Mouse (Mus musculus): ENCODE data around the gene Ccdc180. TPM values are rescaled to one million over a fixed set of nuclear protein-coding genes. Genes with fewer than 3 reads are reported as not detected.

The Ccdc180 gene
- total and polyA plus RNA-seq, 3 experiments: 0.20 TPM; not detected in 2

GRCm38 (mm10) chr4:45969051-45969450, 78.9 kb downstream of the Ccdc180 start:
- H3K79me2 ChIP-seq (replicated peaks; ENCODE audit: control insufficient read depth, insufficient read depth, low read length): 0 out of 2 replicates have a peak, but pooled peaks cover 1% of the 10 kb centered on the region
- H3K9ac ChIP-seq (ENCODE audit: low read depth, low read length): no peak overlapping the region
- 51% methylated on average over 2 of the region's 2 CpGs for WGBS
- no peak overlapping the region for H3K4me3 ChIP-seq
- no peak for DNase-seq
- peak overlapping the region; percentile 68; the same call in 1 of the 2 replicates for H3K27ac ChIP-seq
- no peak for TF ChIP-seq EP300 (IDR thresholded peaks at IDR 0.05; ENCODE audit: insufficient read depth, low read depth, low read length)
- no peak for TF ChIP-seq POLR2A (IDR thresholded peaks at IDR 0.05; ENCODE audit: insufficient read depth, low read depth, low read length)
- no peak for TF ChIP-seq CTCF (IDR thresholded peaks at IDR 0.05)
- no peaks in the 10 kb centered on the region for H3K27me3 ChIP-seq (ENCODE audit: control insufficient read depth, insufficient read depth, low read length)
- H3K36me3 ChIP-seq (ENCODE audit: control insufficient read depth, insufficient read depth, low read length): peaks cover 15% of the 10 kb centered on the region
- H3K4me1 ChIP-seq (ENCODE audit: control insufficient read depth, insufficient read depth, low read length): peaks cover 26% of the 10 kb centered on the region
- intact Hi-C loops (cut with DNase I): no loop called here

GRCm38 (mm10) chr4:45970048-45970560, 80.0 kb downstream of the Ccdc180 start:
- TF ChIP-seq EP300 (IDR thresholded peaks at IDR 0.05; ENCODE audit: insufficient read depth, low read depth, low read length) (0 out of 2 replicates have a peak, but pooled peaks have one; percentile 31), CTCF (IDR thresholded peaks at IDR 0.05) (no peak)
- intact Hi-C loops (cut with DNase I): loop anchor here (5.0 kb wide), 1 partner anchor 57 kb away; no protein-coding TSS in a partner anchor
- Histone ChIP-seq H3K4me1 (ENCODE audit: control insufficient read depth, insufficient read depth, low read length) (peaks cover 26% of the 10 kb centered on the region), H3K27ac (peak overlapping the region; percentile 59), H3K36me3 (ENCODE audit: control insufficient read depth, insufficient read depth, low read length) (peaks cover 15% of the 10 kb centered on the region), H3K79me2 (replicated peaks; ENCODE audit: control insufficient read depth, insufficient read depth, low read length) (peaks cover 5% of the 10 kb centered on the region), H3K9ac (ENCODE audit: low read depth, low read length) (no peak overlapping the region), H3K4me3 (no peak overlapping the region), H3K27me3 (ENCODE audit: control insufficient read depth, insufficient read depth, low read length) (no peaks in the 10 kb centered on the region)
- WGBS: 42% methylated on average over 7 of the region's 7 CpGs
- DNase-seq: peak in 1 of 2 experiments; percentile 17

GRCm38 (mm10) chr4:45971806-45972447, 81.8 kb downstream of the Ccdc180 start:
- Histone ChIP-seq H3K27me3 (ENCODE audit: control insufficient read depth, insufficient read depth, low read length) (no peaks in the 10 kb centered on the region), H3K27ac (peak overlapping the region; percentile 89), H3K4me3 (peak overlapping the region; percentile 82), H3K9ac (ENCODE audit: low read depth, low read length) (peak overlapping the region; percentile 93), H3K79me2 (replicated peaks; ENCODE audit: control insufficient read depth, insufficient read depth, low read length) (peaks cover 9% of the 10 kb centered on the region), H3K4me1 (ENCODE audit: control insufficient read depth, insufficient read depth, low read length) (peaks cover 16% of the 10 kb centered on the region), H3K36me3 (ENCODE audit: control insufficient read depth, insufficient read depth, low read length) (peaks cover 18% of the 10 kb centered on the region)
- peak; percentile 93 for TF ChIP-seq CTCF (IDR thresholded peaks at IDR 0.05)
- TF ChIP-seq EP300 (IDR thresholded peaks at IDR 0.05; ENCODE audit: insufficient read depth, low read depth, low read length): 0 out of 2 replicates have a peak, but pooled peaks have one; percentile 67
- peak; percentile 49 for TF ChIP-seq POLR2A (IDR thresholded peaks at IDR 0.05; ENCODE audit: insufficient read depth, low read depth, low read length)
- intact Hi-C loops (cut with DNase I): loop anchor here (2.0 to 5.0 kb wide), 3 partner anchors 17 to 155 kb away; no protein-coding TSS in a partner anchor
- 2% methylated on average over 49 of the region's 51 CpGs for WGBS
- peak; percentile 99 to 100 for DNase-seq

GRCm38 (mm10) chr4:45972448-45972854, 82.3 kb downstream of the Ccdc180 start:
- Histone ChIP-seq H3K4me1 (ENCODE audit: control insufficient read depth, insufficient read depth, low read length) (peaks cover 14% of the 10 kb centered on the region), H3K79me2 (replicated peaks; ENCODE audit: control insufficient read depth, insufficient read depth, low read length) (peaks cover 12% of the 10 kb centered on the region), H3K36me3 (ENCODE audit: control insufficient read depth, insufficient read depth, low read length) (peaks cover 16% of the 10 kb centered on the region), H3K27me3 (ENCODE audit: control insufficient read depth, insufficient read depth, low read length) (no peaks in the 10 kb centered on the region), H3K27ac (peak overlapping the region; percentile 89), H3K4me3 (peak overlapping the region; percentile 82), H3K9ac (ENCODE audit: low read depth, low read length) (peak overlapping the region; percentile 93)
- intact Hi-C loops (cut with DNase I): loop anchor here (2.0 to 5.0 kb wide), 3 partner anchors 16 to 154 kb away; no protein-coding TSS in a partner anchor
- DNase-seq: no peak
- WGBS: under 1% methylated on average over 48 of the region's 53 CpGs
- TF ChIP-seq EP300 (IDR thresholded peaks at IDR 0.05; ENCODE audit: insufficient read depth, low read depth, low read length) (no peak), CTCF (IDR thresholded peaks at IDR 0.05) (no peak), POLR2A (IDR thresholded peaks at IDR 0.05; ENCODE audit: insufficient read depth, low read depth, low read length) (no peak)

- DNase-seq: no peak
- intact Hi-C loops (cut with DNase I): loop anchor here (2.0 to 5.0 kb wide), 3 partner anchors 16 to 154 kb away; no protein-coding TSS in a partner anchor
- 31% methylated on average over 9 of the region's 9 CpGs for WGBS
- Histone ChIP-seq H3K4me1 (ENCODE audit: control insufficient read depth, insufficient read depth, low read length) (peaks cover 13% of the 10 kb centered on the region), H3K4me3 (peak overlapping the region; percentile 82), H3K27ac (peak overlapping the region; percentile 89), H3K27me3 (ENCODE audit: control insufficient read depth, insufficient read depth, low read length) (no peaks in the 10 kb centered on the region), H3K36me3 (ENCODE audit: control insufficient read depth, insufficient read depth, low read length) (peaks cover 16% of the 10 kb centered on the region), H3K79me2 (replicated peaks; ENCODE audit: control insufficient read depth, insufficient read depth, low read length) (peaks cover 12% of the 10 kb centered on the region), H3K9ac (ENCODE audit: low read depth, low read length) (peak overlapping the region; percentile 93)
- TF ChIP-seq CTCF (IDR thresholded peaks at IDR 0.05) (no peak), EP300 (IDR thresholded peaks at IDR 0.05; ENCODE audit: insufficient read depth, low read depth, low read length) (no peak), POLR2A (IDR thresholded peaks at IDR 0.05; ENCODE audit: insufficient read depth, low read depth, low read length) (no peak)
These were observed 82.8 kb downstream of the Ccdc180 start for GRCm38 (mm10) chr4:45972951-45973350.
